Mouse (Mus musculus) olfactory bulb, adult 2 months (tissue): ENCODE data around the gene Mettl26. TPM values are rescaled to one million over a fixed set of nuclear protein-coding genes. Genes with fewer than 3 reads are reported as not detected.

Experiments
- H3K27ac ChIP-seq: fragments of 200-500 bp; 2 replicates; pipeline ENCODE4 v1.5.1; 2012; ENCODE audit warnings: low read depth, low read length; ENCODE audit not compliant: insufficient read depth
- H3K4me1 ChIP-seq: fragments of 200-500 bp; 2 replicates; pipeline ENCODE4 v1.6.1; 2012; ENCODE audit warnings: low read length; ENCODE audit not compliant: control insufficient read depth, insufficient read depth
- H3K4me3 ChIP-seq: fragments of 200-500 bp; 2 replicates; pipeline ENCODE4 v1.5.1; 2012; ENCODE audit warnings: mild to moderate bottlenecking, low read depth, low read length, moderate library complexity; ENCODE audit not compliant: insufficient read depth
- CTCF ChIP-seq: fragments of 200-500 bp; IDR thresholded peaks from 2 replicates; pipeline ENCODE4 v1.5.1; 2012; ENCODE audit warnings: low read depth, mild to moderate bottlenecking, low read length, moderate library complexity; ENCODE audit not compliant: insufficient read depth
- POLR2A ChIP-seq: fragments of 200-500 bp; IDR thresholded peaks from 2 replicates; pipeline ENCODE4 v1.6.1; 2012; ENCODE audit warnings: mild to moderate bottlenecking, low read depth, low read length, moderate library complexity; ENCODE audit not compliant: insufficient read depth
- WGBS: fragments of 180-500 bp; shearing (Covaris S2); methylation state at CpG from one replicate; pipeline ENCODE4 v1.1.7; 2018; 5-methylcytosine and 5-hydroxymethylcytosine counted together
- polyA plus RNA-seq: library from polyadenylated mRNA; stranded (reverse); fragments of >200 nt; gene quantifications from 2 replicates; pipeline ENCODE4 v1.2.4, GENCODE M21; 2012; ENCODE audit warnings: low replicate concordance; ENCODE audit not compliant: missing spikeins, insufficient read depth, insufficient read length

Mettl26 gene
- polyA plus RNA-seq, 1 experiment, result not detected

- peak overlapping the region; percentile 79 for H3K27ac ChIP-seq
- WGBS, result 53% methylated on average over 14 of the region's 14 CpGs
- TF ChIP-seq CTCF (no peak), POLR2A (no peak)
These were observed 38.5 kb downstream of the Mettl26 start for GRCm38 (mm10) chr17:25913186-25913876.

GRCm38 (mm10) chr17:25913877-25914275 lies 39.0 kb downstream of the Mettl26 start:
- Histone ChIP-seq H3K27ac (peak overlapping the region; percentile 79), H3K4me3 (no peak overlapping the region), H3K4me1 (peaks cover 17% of the 10 kb centered on the region)
- WGBS, result 38% methylated on average over 1 of the region's 1 CpGs
- no peak for TF ChIP-seq CTCF
- no peak for TF ChIP-seq POLR2A

More at GRCm38 (mm10) chr17:25913186-25913876, 38.5 kb downstream of the Mettl26 start:
- Histone ChIP-seq H3K4me3 (no peak overlapping the region), H3K4me1 (peaks cover 15% of the 10 kb centered on the region)

GRCm38 (mm10) chr17:25914295-25914694 lies 39.4 kb downstream of the Mettl26 start:
- peaks cover 17% of the 10 kb centered on the region for H3K4me1 ChIP-seq
- H3K4me3 ChIP-seq, result no peak overlapping the region
- peak overlapping the region; percentile 79; the same call in 1 of the 2 replicates for H3K27ac ChIP-seq
- WGBS, result 66% methylated on average over 4 of the region's 4 CpGs
- TF ChIP-seq POLR2A (no peak), CTCF (no peak)

GRCm38 (mm10) chr17:25916931-25917647 lies 42.2 kb downstream of the Mettl26 start:
- 67% methylated on average over 8 of the region's 8 CpGs for WGBS
- Histone ChIP-seq H3K4me3 (no peak overlapping the region), H3K27ac (no peak overlapping the region), H3K4me1 (peaks cover 13% of the 10 kb centered on the region)
- TF ChIP-seq POLR2A, result no peak
- TF ChIP-seq CTCF, result no peak

GRCm38 (mm10) chr17:25918037-25918750 lies 43.3 kb downstream of the Mettl26 start:
- TF ChIP-seq CTCF (no peak), POLR2A (no peak)
- Histone ChIP-seq H3K4me1 (peaks cover 13% of the 10 kb centered on the region), H3K27ac (no peak overlapping the region), H3K4me3 (peak overlapping the region; percentile 71)
- WGBS, result 67% methylated on average over 9 of the region's 9 CpGs

- H3K4me3 ChIP-seq, result peak within 1 kb of the TSS; percentile 84
- H3K4me1 ChIP-seq, result peaks cover 10% of the 10 kb centered on the region
- TF ChIP-seq CTCF, result no peak
- no peak for TF ChIP-seq POLR2A
- peak within 1 kb of the TSS; percentile 90 for H3K27ac ChIP-seq
- WGBS, result under 1% methylated on average over 68 of the region's 78 CpGs
These were observed 44.4 kb downstream of the Mettl26 start, which contains the start of gene Rab40c for GRCm38 (mm10) chr17:25919144-25919785. TSS of gene Rab40c (minus strand) at chr17:25919727.

- WGBS, result under 1% methylated on average over 40 of the region's 40 CpGs
- peak overlapping the region; percentile 84 for H3K4me3 ChIP-seq
- peak overlapping the region; percentile 90 for H3K27ac ChIP-seq
- peaks cover 8% of the 10 kb centered on the region for H3K4me1 ChIP-seq
- peak; percentile 67 for TF ChIP-seq POLR2A
- TF ChIP-seq CTCF, result no peak
These were observed 45.1 kb downstream of the Mettl26 start for GRCm38 (mm10) chr17:25919786-25920642.

GRCm38 (mm10) chr17:25922120-25922519 lies 47.2 kb downstream of the Mettl26 start:
- peaks cover 8% of the 10 kb centered on the region for H3K4me1 ChIP-seq
- 62% methylated on average over 5 of the region's 5 CpGs for WGBS
- TF ChIP-seq CTCF (no peak), POLR2A (no peak)
- H3K4me3 ChIP-seq, result no peak overlapping the region
- H3K27ac ChIP-seq, result no peak overlapping the region
